Mouse (Mus musculus) midbrain, embryonic 14.5 days (tissue): ENCODE data around the gene Dnajc22. TPM values are rescaled to one million over a fixed set of nuclear protein-coding genes. Genes with fewer than 3 reads are reported as not detected.
"Not testable (repeated sequence)": the region's sequence is repeated elsewhere in the genome, so short reads cannot be mapped to it uniquely, and the experiment has no call there.

Experiments
- ATAC-seq: fragments of 200-750 bp; cut with Nextera tagmentation; 2 replicates; pipeline ENCODE4 v1.8.0; 2017; ENCODE audit warnings: moderate number of reproducible peaks, moderate library complexity; ENCODE audit not compliant: low FRiP score, low TSS enrichment
- DNase-seq: peaks from one replicate; pipeline ENCODE4 v3.0.0-alpha.2; 2015
- H3K27ac ChIP-seq: fragments of 300-500 bp; sonication (generic); replicated peaks from 2 replicates; pipeline ENCODE4 v1.5.1; 2014; ENCODE audit warnings: mild to moderate bottlenecking, low read depth, low read length, moderate library complexity
- H3K27me3 ChIP-seq: fragments of 300-500 bp; sonication (generic); 2 replicates; pipeline ENCODE4 v1.6.1; 2014; ENCODE audit warnings: low read length, control low read depth, mixed read lengths; ENCODE audit not compliant: control insufficient read depth, insufficient read depth
- H3K36me3 ChIP-seq: fragments of 300-500 bp; sonication (generic); 2 replicates; pipeline ENCODE4 v1.6.1; 2014; ENCODE audit warnings: low read length, control low read depth; ENCODE audit not compliant: control insufficient read depth, insufficient read depth
- H3K4me1 ChIP-seq: fragments of 300-500 bp; sonication (generic); 2 replicates; pipeline ENCODE4 v1.6.1; 2014; ENCODE audit warnings: mild to moderate bottlenecking, antibody characterized with exemption, low read length, control low read depth; ENCODE audit not compliant: control insufficient read depth, insufficient read depth
- H3K4me2 ChIP-seq: fragments of 300-500 bp; sonication (generic); 2 replicates; pipeline ENCODE4 v1.6.1; 2014; ENCODE audit warnings: mild to moderate bottlenecking, low read length, moderate library complexity
- H3K4me3 ChIP-seq: fragments of 300-500 bp; sonication (generic); replicated peaks from 2 replicates; pipeline ENCODE4 v1.5.1; 2014; ENCODE audit warnings: low read depth, low read length
- H3K9ac ChIP-seq: fragments of 300-500 bp; sonication (generic); replicated peaks from 2 replicates; pipeline ENCODE4 v1.6.1; 2014; ENCODE audit warnings: mild to moderate bottlenecking, low read length, moderate library complexity
- H3K9me3 ChIP-seq: fragments of 300-500 bp; sonication (generic); 2 replicates; pipeline ENCODE4 v1.6.1; 2016; ENCODE audit warnings: low read length, control low read depth, mixed read lengths; ENCODE audit not compliant: control insufficient read depth
- WGBS: fragments of 180-500 bp; shearing (Covaris S2); extraction: QIAGEN DNeasy Blood & Tissue Kit; methylation state at CpG from one replicate; pipeline ENCODE4 v1.1.7; 2014; 5-methylcytosine and 5-hydroxymethylcytosine counted together
- polyA plus RNA-seq: library from polyadenylated mRNA; unstranded; fragments of >200 nt; fragmentation: Nextera tagmentation; extraction: Ambion mirVana; gene quantifications from 2 replicates; pipeline ENCODE4 v1.2.1, GENCODE M21; 2014

Gene Dnajc22
- polyA plus RNA-seq, 1 experiment from 2014 or later, result 0.71 TPM

GRCm38 (mm10) chr15:99065557-99066165 is 27.3 kb upstream of the Dnajc22 start:
- H3K4me2 ChIP-seq, result no peak overlapping the region
- no peaks in the 10 kb centered on the region for H3K27me3 ChIP-seq
- ATAC-seq (no peak), DNase-seq (no peak)
- H3K36me3 ChIP-seq, result no peaks in the 10 kb centered on the region
- no peak overlapping the region for H3K9ac ChIP-seq
- H3K27ac ChIP-seq, result no peak overlapping the region
- no peaks in the 10 kb centered on the region for H3K4me1 ChIP-seq
- no peaks in the 10 kb centered on the region for H3K9me3 ChIP-seq
- 87% methylated on average over 12 of the region's 12 CpGs for WGBS
- H3K4me3 ChIP-seq, result no peak overlapping the region

DNA sequence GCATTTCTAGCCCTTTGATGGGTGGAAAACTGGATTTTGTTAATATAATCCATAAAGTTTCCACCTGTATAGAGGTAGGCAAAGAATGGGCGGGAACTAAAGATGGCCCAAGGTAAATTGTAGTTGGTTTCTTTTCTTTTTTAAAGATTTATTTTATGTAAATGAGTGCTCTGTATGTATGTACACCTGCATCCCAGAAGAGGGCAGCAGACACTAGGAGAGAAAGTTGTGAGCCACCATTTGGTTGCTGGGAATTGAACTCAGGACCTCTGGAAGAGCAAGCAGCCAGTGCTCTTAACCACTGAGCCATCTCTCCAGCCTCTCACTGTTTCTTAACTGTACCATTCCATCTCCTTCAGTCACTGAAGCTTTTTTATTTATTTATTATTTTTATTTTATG is 21.0 kb upstream of the Dnajc22 start:
- Histone ChIP-seq H3K4me2 (no peak overlapping the region), H3K36me3 (no peaks in the 10 kb centered on the region), H3K9ac (no peak overlapping the region), H3K27ac (no peak overlapping the region), H3K27me3 (no peaks in the 10 kb centered on the region), H3K9me3 (no peaks in the 10 kb centered on the region), H3K4me1 (peaks cover 13% of the 10 kb centered on the region), H3K4me3 (no peak overlapping the region)
- DNase-seq (no peak), ATAC-seq (no peak)
- WGBS, result 86% methylated on average over 1 of the region's 1 CpGs

- H3K4me1 ChIP-seq, result peaks cover 13% of the 10 kb centered on the region
- no peaks in the 10 kb centered on the region for H3K36me3 ChIP-seq
- ATAC-seq, result peak; percentile 28
- H3K9ac ChIP-seq, result peak within 1 kb of the TSS; percentile 64
- 22% methylated on average over 9 of the region's 9 CpGs for WGBS
- peak within 1 kb of the TSS; percentile 75 for H3K4me2 ChIP-seq
- H3K4me3 ChIP-seq, result peak within 1 kb of the TSS; percentile 45
- H3K27ac ChIP-seq, result peak within 1 kb of the TSS; percentile 97
- no peaks in the 10 kb centered on the region for H3K9me3 ChIP-seq
- no peaks in the 10 kb centered on the region for H3K27me3 ChIP-seq
- no peak for DNase-seq
Measured at GRCm38 (mm10) chr15:99074019-99074599, 18.9 kb upstream of the Dnajc22 start, which contains the start of gene Troap. TSS of gene Troap (plus strand) at chr15:99074575.

DNA sequence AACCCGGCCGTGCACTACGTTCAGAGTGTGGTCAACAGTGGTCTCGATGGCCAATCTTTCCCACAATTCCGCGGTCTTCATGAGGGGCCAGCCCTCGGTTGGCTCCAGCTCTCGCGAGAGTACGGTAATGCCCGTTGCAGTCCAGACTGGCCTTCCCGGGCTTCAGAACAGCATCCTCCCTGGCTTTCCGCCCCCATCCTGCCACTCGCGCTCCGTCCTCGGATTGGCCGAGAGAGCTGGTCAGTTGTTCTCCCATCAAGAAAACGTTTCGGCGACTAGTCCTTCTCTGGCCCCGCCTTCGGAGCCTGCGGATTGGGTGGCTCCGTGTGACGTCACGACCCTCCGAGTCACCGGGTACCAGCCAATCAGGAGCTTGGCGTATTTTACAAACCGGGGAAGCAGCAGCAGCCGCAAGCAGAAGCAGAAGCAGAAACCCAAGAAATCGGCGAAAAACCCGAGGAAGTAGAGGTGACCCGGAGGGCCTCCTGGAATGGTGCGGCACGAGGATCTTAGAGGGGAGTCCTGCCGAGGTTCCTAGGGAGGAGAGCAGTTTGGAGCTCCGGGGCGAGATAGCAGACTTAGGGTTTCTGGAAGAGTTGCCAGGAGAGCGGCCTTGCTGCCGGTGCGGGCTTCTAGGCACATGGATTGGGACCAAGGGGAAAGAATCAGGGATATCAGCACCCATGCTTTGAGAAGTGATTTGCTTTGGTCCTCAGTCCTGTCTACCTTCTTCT is 18.2 kb upstream of the Dnajc22 start:
- H3K27me3 ChIP-seq, result no peaks in the 10 kb centered on the region
- H3K27ac ChIP-seq, result peak overlapping the region; percentile 97
- H3K36me3 ChIP-seq, result no peaks in the 10 kb centered on the region
- peak overlapping the region; percentile 64 for H3K9ac ChIP-seq
- H3K4me2 ChIP-seq, result peak overlapping the region; percentile 75
- DNase-seq (peak; percentile 99), ATAC-seq (peak; percentile 97)
- under 1% methylated on average over 44 of the region's 44 CpGs for WGBS
- H3K9me3 ChIP-seq, result no peaks in the 10 kb centered on the region
- peaks cover 13% of the 10 kb centered on the region for H3K4me1 ChIP-seq
- H3K4me3 ChIP-seq, result peak overlapping the region; percentile 45

DNA sequence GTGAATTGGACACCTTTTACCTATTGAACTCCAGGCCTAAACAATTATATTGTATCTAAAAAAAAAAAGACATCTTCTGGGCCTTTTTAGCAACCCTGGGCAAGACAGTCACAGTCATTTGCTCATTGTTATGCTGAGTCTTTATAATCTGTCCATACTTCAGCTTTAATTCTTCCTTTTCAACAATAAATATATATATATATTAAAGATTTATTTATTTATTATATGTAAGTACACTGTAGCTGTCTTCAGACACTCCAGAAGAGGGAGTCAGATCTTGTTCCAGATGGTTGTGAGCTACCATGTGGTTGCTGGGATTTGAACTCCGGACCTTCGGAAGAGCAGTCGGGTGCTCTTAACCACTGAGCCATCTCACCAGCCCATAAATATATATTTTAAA is 17.0 kb upstream of the Dnajc22 start:
- H3K4me2 ChIP-seq, result peak overlapping the region; percentile 75
- DNase-seq, result peak; percentile 71
- H3K27me3 ChIP-seq, H3K27ac ChIP-seq, H3K9ac ChIP-seq, H3K36me3 ChIP-seq, H3K9me3 ChIP-seq, ATAC-seq: not testable (repeated sequence)
- peaks cover 13% of the 10 kb centered on the region for H3K4me1 ChIP-seq
- 0 out of 2 replicates have a peak overlapping the region, but pooled peaks have one; percentile 45 for H3K4me3 ChIP-seq
- WGBS, result 99% methylated on average over 3 of the region's 3 CpGs

GRCm38 (mm10) chr15:99078181-99078910 is 14.6 kb upstream of the Dnajc22 start:
- H3K9ac ChIP-seq, result no peak overlapping the region
- no peaks in the 10 kb centered on the region for H3K9me3 ChIP-seq
- ATAC-seq, result no peak
- H3K27me3 ChIP-seq, result no peaks in the 10 kb centered on the region
- no peak for DNase-seq
- H3K27ac ChIP-seq, result no peak overlapping the region
- no peaks in the 10 kb centered on the region for H3K36me3 ChIP-seq
- 87% methylated on average over 15 of the region's 15 CpGs for WGBS
- no peak overlapping the region for H3K4me3 ChIP-seq
- H3K4me2 ChIP-seq, result no peak overlapping the region
- H3K4me1 ChIP-seq, result peaks cover 13% of the 10 kb centered on the region

- no peak overlapping the region for H3K4me2 ChIP-seq
- DNase-seq (no peak), ATAC-seq (no peak)
- 91% methylated on average over 3 of the region's 3 CpGs for WGBS
- H3K4me3 ChIP-seq, result no peak overlapping the region
- H3K9me3 ChIP-seq, result no peaks in the 10 kb centered on the region
- H3K36me3 ChIP-seq, result no peaks in the 10 kb centered on the region
- H3K9ac ChIP-seq, result no peak overlapping the region
- peaks cover 9% of the 10 kb centered on the region; the same call in 1 of the 2 replicates for H3K4me1 ChIP-seq
- H3K27ac ChIP-seq, result no peak overlapping the region
- H3K27me3 ChIP-seq, result 0 out of 2 replicates have a peak, but pooled peaks cover 5% of the 10 kb centered on the region
Measured at GRCm38 (mm10) chr15:99079804-99080203, 13.2 kb upstream of the Dnajc22 start.

DNA sequence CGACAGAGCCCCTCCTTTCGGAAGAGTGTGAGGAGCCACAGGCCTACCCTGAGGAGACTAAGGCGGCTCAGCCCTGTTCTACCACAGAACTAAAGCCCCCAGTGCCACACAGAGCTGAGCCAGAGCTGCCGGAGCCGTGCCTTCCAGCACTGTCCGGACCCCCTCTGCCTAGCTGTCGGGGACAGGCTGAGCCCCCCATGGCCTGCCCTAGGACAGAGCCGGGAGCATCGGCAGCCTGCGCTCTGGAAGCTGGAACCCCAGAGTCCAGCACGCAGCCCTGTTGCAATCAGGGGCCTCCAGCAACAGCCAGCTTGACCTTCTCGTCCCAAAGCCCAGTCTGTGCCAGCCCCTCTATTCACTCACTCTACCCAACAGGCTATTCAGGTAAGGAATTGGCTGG is 10.6 kb upstream of the Dnajc22 start:
- Histone ChIP-seq H3K9me3 (no peaks in the 10 kb centered on the region), H3K4me2 (no peak overlapping the region), H3K9ac (no peak overlapping the region), H3K4me1 (no peaks in the 10 kb centered on the region), H3K27ac (no peak overlapping the region), H3K36me3 (no peaks in the 10 kb centered on the region), H3K4me3 (no peak overlapping the region), H3K27me3 (peaks cover 29% of the 10 kb centered on the region)
- ATAC-seq (no peak), DNase-seq (no peak)
- 93% methylated on average over 12 of the region's 12 CpGs for WGBS
